In the genomic region with DNA sequence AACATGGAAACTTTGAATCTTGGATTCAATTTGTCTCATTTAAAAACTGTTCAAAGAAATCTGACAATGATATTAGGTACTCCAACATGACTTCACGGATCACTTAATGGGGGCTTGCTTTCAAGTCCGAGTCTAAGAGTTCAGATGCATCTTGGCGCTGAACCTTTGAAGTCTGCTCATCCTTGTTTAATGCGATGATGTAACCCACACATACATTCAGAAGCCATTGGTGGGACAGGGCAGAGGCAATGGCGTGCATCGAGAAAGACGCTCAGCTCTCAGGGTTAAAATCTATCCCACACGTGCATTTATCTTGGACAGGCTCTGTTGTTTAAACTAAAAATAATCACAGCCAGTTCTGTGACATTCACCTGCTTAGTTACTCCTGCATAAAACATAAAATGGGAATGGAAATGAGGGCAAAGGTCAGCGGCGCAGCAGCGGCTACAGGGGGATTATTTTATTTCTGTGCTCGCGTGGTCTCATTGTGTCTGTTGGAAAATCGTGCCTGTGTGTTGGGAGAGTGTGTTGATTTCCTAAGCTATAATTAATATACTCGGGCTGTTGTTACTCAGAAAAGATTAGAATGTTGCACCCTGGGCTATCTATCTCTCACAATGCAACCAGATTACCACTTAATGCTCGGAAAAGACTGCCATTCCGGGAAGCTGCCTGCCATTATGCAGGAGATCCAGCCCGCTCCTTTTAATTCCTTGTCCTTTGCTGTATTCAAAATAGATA, we compare ENCODE assay signal across 20 mouse cellular contexts.
DNase-seq lines count a peak whose midpoint lies in the region; ATAC-seq and TF ChIP-seq lines count a peak whose summit lies in the region.
"Had no signal": no experiment of that assay in that cellular context is flagged by ENCODE, and none has a peak within 500 bp of the region (broad histone marks: within the 10 kb centered on the region; RNA-seq: fewer than 3 reads in every experiment).

No protein-coding gene starts in this region.

- peak overlapping the region; percentile 18; the same call in 1 of the 2 replicates for H3K4me2 ChIP-seq in neural tube, embryonic 13.5 days
- peak overlapping the region; percentile 30 for H3K4me2 ChIP-seq in forebrain, embryonic 14.5 days (ENCODE audit: low read length)
- no peak overlapping the region for H3K4me2 ChIP-seq in midbrain, embryonic 11.5 days
- H3K4me2 ChIP-seq in neural tube, embryonic 14.5 days (ENCODE audit: low read depth, low read length), result no peak overlapping the region; the same call in 1 of the 2 replicates
- H3K4me2 ChIP-seq: embryonic facial prominence, embryonic 12.5 days; liver, embryonic 11.5 days had no signal

- H3K36me3 ChIP-seq in neural tube, embryonic 13.5 days, result no peaks in the 10 kb centered on the region
- no peaks in the 10 kb centered on the region for H3K36me3 ChIP-seq in forebrain, embryonic 14.5 days (ENCODE audit: control insufficient read depth, insufficient read depth, low read length)
- H3K36me3 ChIP-seq in midbrain, embryonic 11.5 days (ENCODE audit: control insufficient read depth, insufficient read depth, low read length), result no peaks in the 10 kb centered on the region
- no peaks in the 10 kb centered on the region for H3K36me3 ChIP-seq in neural tube, embryonic 14.5 days (ENCODE audit: control insufficient read depth, insufficient read depth, low read length)
- H3K36me3 ChIP-seq: embryonic facial prominence, embryonic 12.5 days had no signal

- no peak for ATAC-seq in neural tube, embryonic 13.5 days (ENCODE audit: low read depth)
- peak; percentile 60; the same call in 1 of the 2 replicates for ATAC-seq in forebrain, embryonic 14.5 days
- ATAC-seq in midbrain, embryonic 11.5 days (ENCODE audit: low FRiP score), result peak; percentile 50; the same call in 1 of the 2 replicates
- ATAC-seq in neural tube, embryonic 14.5 days (ENCODE audit: low read depth), result no peak

- 62% methylated on average over 18 of the region's 18 CpGs for WGBS in neural tube, embryonic 13.5 days
- 26% methylated on average over 18 of the region's 18 CpGs for WGBS in forebrain, embryonic 14.5 days
- 66% methylated on average over 18 of the region's 18 CpGs for WGBS in midbrain, embryonic 11.5 days
- 53% methylated on average over 18 of the region's 18 CpGs for WGBS in neural tube, embryonic 14.5 days

- no peak for DNase-seq in neural tube, embryonic 10.5 days (ENCODE audit: extremely low spot score, low spot score)
- peak; percentile 58 for DNase-seq in forebrain, embryonic 14.5 days (ENCODE audit: low spot score)
- peak; percentile 84 for DNase-seq in midbrain, embryonic 11.5 days (ENCODE audit: low spot score, missing footprints)
- DNase-seq in layer of hippocampus, adult 9-11 months, result no peak
- no peak for DNase-seq in gastrocnemius, adult 2 months
- DNase-seq: cerebellum, adult 9-11 months; gastrocnemius, postnatal 25 days; heart, postnatal 10 days; kidney, adult 18-20 months; kidney, postnatal 10 days; lung, adult 2 months; lung, postnatal 36 days; right cerebral cortex, postnatal 14 days; spleen, adult 18-20 months; thymus, postnatal 36 days had no signal

- H3K4me1 ChIP-seq in neural tube, embryonic 13.5 days (replicated peaks), result no peaks in the 10 kb centered on the region; the same call in 1 of the 2 replicates
- H3K4me1 ChIP-seq in forebrain, embryonic 14.5 days (ENCODE audit: control insufficient read depth, insufficient read depth, low read length), result no peaks in the 10 kb centered on the region
- H3K4me1 ChIP-seq in midbrain, embryonic 11.5 days (ENCODE audit: control insufficient read depth, insufficient read depth, low read length), result peaks cover 6% of the 10 kb centered on the region; the same call in 1 of the 2 replicates
- no peaks in the 10 kb centered on the region for H3K4me1 ChIP-seq in neural tube, embryonic 14.5 days (ENCODE audit: control insufficient read depth, insufficient read depth, low read length)
- H3K4me1 ChIP-seq: embryonic facial prominence, embryonic 12.5 days had no signal

- TF ChIP-seq CTCF in gastrocnemius, adult 2 months (IDR thresholded peaks at IDR 0.05), result no peak

- H3K27ac ChIP-seq in neural tube, embryonic 13.5 days (replicated peaks), result peak overlapping the region; percentile 15; the same call in 1 of the 2 replicates
- H3K27ac ChIP-seq in forebrain, embryonic 14.5 days (ENCODE audit: low read depth, low read length), result peak overlapping the region; percentile 16; the same call in 1 of the 2 replicates
- H3K27ac ChIP-seq in midbrain, embryonic 11.5 days (ENCODE audit: low read depth, low read length), result peak overlapping the region; percentile 51; the same call in 1 of the 2 replicates
- peak overlapping the region; percentile 35; the same call in 1 of the 2 replicates for H3K27ac ChIP-seq in neural tube, embryonic 14.5 days (ENCODE audit: low read depth, low read length)
- H3K27ac ChIP-seq in gastrocnemius, adult 2 months, result no peak overlapping the region
- H3K27ac ChIP-seq: embryonic facial prominence, embryonic 12.5 days had no signal

- no peak overlapping the region for H3K9ac ChIP-seq in neural tube, embryonic 13.5 days
- H3K9ac ChIP-seq in forebrain, embryonic 14.5 days (ENCODE audit: low read length), result no peak overlapping the region
- H3K9ac ChIP-seq in midbrain, embryonic 11.5 days (ENCODE audit: low read length), result no peak overlapping the region
- no peak overlapping the region for H3K9ac ChIP-seq in neural tube, embryonic 14.5 days (replicated peaks; ENCODE audit: low read depth, low read length)
- H3K9ac ChIP-seq: embryonic facial prominence, embryonic 12.5 days had no signal

- H3K9me3 ChIP-seq in neural tube, embryonic 13.5 days, result no peaks in the 10 kb centered on the region
- H3K9me3 ChIP-seq in forebrain, embryonic 14.5 days (replicated peaks; ENCODE audit: control insufficient read depth, low read length), result no peaks in the 10 kb centered on the region
- no peaks in the 10 kb centered on the region for H3K9me3 ChIP-seq in midbrain, embryonic 11.5 days (ENCODE audit: control insufficient read depth, low read length)
- H3K9me3 ChIP-seq in neural tube, embryonic 14.5 days (ENCODE audit: control insufficient read depth, low read length), result no peaks in the 10 kb centered on the region
- H3K9me3 ChIP-seq: embryonic facial prominence, embryonic 12.5 days had no signal

- intact Hi-C loops in gastrocnemius, adult 2 months (cut with DNase I), result no loop called here

- H3K4me3 ChIP-seq in neural tube, embryonic 13.5 days, result no peak overlapping the region
- H3K4me3 ChIP-seq in forebrain, embryonic 14.5 days (ENCODE audit: low read depth, low read length), result no peak overlapping the region
- H3K4me3 ChIP-seq in midbrain, embryonic 11.5 days (ENCODE audit: low read depth, low read length), result no peak overlapping the region
- H3K4me3 ChIP-seq in neural tube, embryonic 14.5 days (ENCODE audit: low read depth, low read length), result no peak overlapping the region
- H3K4me3 ChIP-seq in gastrocnemius, adult 2 months, result no peak overlapping the region
- H3K4me3 ChIP-seq: embryonic facial prominence, embryonic 12.5 days; erythroblast, embryonic 14.5 days had no signal

- no peaks in the 10 kb centered on the region for H3K27me3 ChIP-seq in neural tube, embryonic 13.5 days
- no peaks in the 10 kb centered on the region for H3K27me3 ChIP-seq in forebrain, embryonic 14.5 days (replicated peaks; ENCODE audit: control insufficient read depth, insufficient read depth, low read length)
- H3K27me3 ChIP-seq in midbrain, embryonic 11.5 days (ENCODE audit: control insufficient read depth, insufficient read depth, low read length), result no peaks in the 10 kb centered on the region
- no peaks in the 10 kb centered on the region for H3K27me3 ChIP-seq in neural tube, embryonic 14.5 days (ENCODE audit: control insufficient read depth, insufficient read depth, low read length)
- H3K27me3 ChIP-seq: embryonic facial prominence, embryonic 12.5 days had no signal

Comparison
In these comparisons a context has a peak if more than half of its experiments do, and no peak if none do; other contexts are left out.
1. H3K4me2 ChIP-seq: peak in neural tube, embryonic 13.5 days (single experiment) and forebrain, embryonic 14.5 days (single experiment); none in midbrain, embryonic 11.5 days (single experiment) and neural tube, embryonic 14.5 days (single experiment).
2. ATAC-seq: peak in forebrain, embryonic 14.5 days (single experiment) and midbrain, embryonic 11.5 days (single experiment); none in neural tube, embryonic 13.5 days (single experiment) and neural tube, embryonic 14.5 days (single experiment).
3. DNase-seq: peak in forebrain, embryonic 14.5 days (single experiment) and midbrain, embryonic 11.5 days (single experiment); none in neural tube, embryonic 10.5 days (single experiment), layer of hippocampus, adult 9-11 months (single experiment) and gastrocnemius, adult 2 months (single experiment).